Mouse (Mus musculus): ENCODE data around the gene Ddr2. TPM values are rescaled to one million over a fixed set of nuclear protein-coding genes. Genes with fewer than 3 reads are reported as not detected.
"Not testable (repeated sequence)": the region's sequence is repeated elsewhere in the genome, so short reads cannot be mapped to it uniquely, and the experiment has no call there.

The Ddr2 gene
- polyA plus RNA-seq, 1 experiment from 2014 or later: 87.3 TPM

GRCm38 (mm10) chr1:170142256-170142871 is 31.8 kb upstream of the Ddr2 start:
- no peak for ATAC-seq (ENCODE audit: insufficient number of reproducible peaks, low FRiP score, low TSS enrichment, low read depth)
- no peaks in the 10 kb centered on the region for H3K27me3 ChIP-seq
- 90% methylated on average over 8 of the region's 8 CpGs for WGBS
- no peak overlapping the region for H3K27ac ChIP-seq
- no peak overlapping the region for H3K9ac ChIP-seq
- no peaks in the 10 kb centered on the region for H3K9me3 ChIP-seq
- no peak overlapping the region for H3K4me3 ChIP-seq
- no peak overlapping the region for H3K4me2 ChIP-seq
- H3K4me1 ChIP-seq: no peaks in the 10 kb centered on the region
- peaks cover 40% of the 10 kb centered on the region for H3K36me3 ChIP-seq

- no peaks in the 10 kb centered on the region; the same call in 1 of the 2 replicates for H3K4me1 ChIP-seq
- H3K9ac ChIP-seq: no peak overlapping the region
- ATAC-seq (ENCODE audit: insufficient number of reproducible peaks, low FRiP score, low TSS enrichment, low read depth): no peak
- peaks cover 38% of the 10 kb centered on the region for H3K36me3 ChIP-seq
- no peak overlapping the region for H3K27ac ChIP-seq
- H3K9me3 ChIP-seq: no peaks in the 10 kb centered on the region
- no peak overlapping the region for H3K4me3 ChIP-seq
- H3K27me3 ChIP-seq: no peaks in the 10 kb centered on the region
- no peak overlapping the region for H3K4me2 ChIP-seq
- 97% methylated on average over 5 of the region's 5 CpGs for WGBS
These were observed 31.1 kb upstream of the Ddr2 start for GRCm38 (mm10) chr1:170141626-170142025.

- Histone ChIP-seq H3K9ac (no peak overlapping the region), H3K27me3 (no peaks in the 10 kb centered on the region), H3K36me3 (peaks cover 5% of the 10 kb centered on the region; the same call in 1 of the 2 replicates), H3K4me2 (no peak overlapping the region), H3K4me3 (no peak overlapping the region), H3K27ac (peak overlapping the region; percentile 35), H3K4me1 (no peaks in the 10 kb centered on the region; the same call in 1 of the 2 replicates), H3K9me3 (no peaks in the 10 kb centered on the region)
- peak; percentile 63; the same call in 1 of the 2 replicates for ATAC-seq (ENCODE audit: insufficient number of reproducible peaks, low FRiP score, low TSS enrichment, low read depth)
- WGBS: 6% methylated on average over 7 of the region's 7 CpGs
These were observed 25.9 kb upstream of the Ddr2 start for GRCm38 (mm10) chr1:170136351-170137009.

GRCm38 (mm10) chr1:170134264-170134663 is 23.7 kb upstream of the Ddr2 start:
- Histone ChIP-seq H3K36me3 (no peaks in the 10 kb centered on the region), H3K4me1 (no peaks in the 10 kb centered on the region; the same call in 1 of the 2 replicates), H3K27me3 (no peaks in the 10 kb centered on the region), H3K9me3 (no peaks in the 10 kb centered on the region), H3K4me3 (no peak overlapping the region), H3K27ac (no peak overlapping the region), H3K4me2 (no peak overlapping the region), H3K9ac (no peak overlapping the region)
- ATAC-seq (ENCODE audit: insufficient number of reproducible peaks, low FRiP score, low TSS enrichment, low read depth): no peak
- 83% methylated on average over 8 of the region's 8 CpGs for WGBS

GRCm38 (mm10) chr1:170130962-170131361 is 20.4 kb upstream of the Ddr2 start:
- H3K4me2 ChIP-seq: no peak overlapping the region
- H3K9me3 ChIP-seq: no peaks in the 10 kb centered on the region
- H3K27me3 ChIP-seq: no peaks in the 10 kb centered on the region
- no peak overlapping the region for H3K4me3 ChIP-seq
- no peaks in the 10 kb centered on the region for H3K36me3 ChIP-seq
- WGBS: 52% methylated on average over 3 of the region's 3 CpGs
- no peaks in the 10 kb centered on the region for H3K4me1 ChIP-seq
- H3K27ac ChIP-seq: no peak overlapping the region
- no peak overlapping the region for H3K9ac ChIP-seq
- ATAC-seq (ENCODE audit: insufficient number of reproducible peaks, low FRiP score, low TSS enrichment, low read depth): no peak

- H3K9ac ChIP-seq: no peak overlapping the region
- no peaks in the 10 kb centered on the region for H3K9me3 ChIP-seq
- H3K27ac ChIP-seq: no peak overlapping the region
- H3K4me1 ChIP-seq: no peaks in the 10 kb centered on the region
- H3K4me2 ChIP-seq: no peak overlapping the region
- H3K36me3 ChIP-seq: no peaks in the 10 kb centered on the region
- no peaks in the 10 kb centered on the region for H3K27me3 ChIP-seq
- H3K4me3 ChIP-seq: no peak overlapping the region
- ATAC-seq (ENCODE audit: insufficient number of reproducible peaks, low FRiP score, low TSS enrichment, low read depth): no peak
- WGBS: 79% methylated on average over 2 of the region's 2 CpGs
These were observed 14.1 kb upstream of the Ddr2 start for GRCm38 (mm10) chr1:170124644-170125043.

- Histone ChIP-seq H3K27ac (no peak overlapping the region), H3K4me2 (no peak overlapping the region), H3K27me3 (no peaks in the 10 kb centered on the region), H3K4me3 (no peak overlapping the region), H3K9me3 (no peaks in the 10 kb centered on the region), H3K4me1 (peaks cover 16% of the 10 kb centered on the region), H3K36me3 (no peaks in the 10 kb centered on the region), H3K9ac (no peak overlapping the region)
- no peak for ATAC-seq (ENCODE audit: insufficient number of reproducible peaks, low FRiP score, low TSS enrichment, low read depth)
- 72% methylated on average over 6 of the region's 6 CpGs for WGBS
These were observed 3.1 kb upstream of the Ddr2 start for GRCm38 (mm10) chr1:170113616-170114015.

- WGBS: 81% methylated on average over 10 of the region's 10 CpGs
- Histone ChIP-seq H3K9me3 (no peaks in the 10 kb centered on the region), H3K4me3 (no peak overlapping the region), H3K27ac (no peak overlapping the region), H3K36me3 (no peaks in the 10 kb centered on the region), H3K27me3 (no peaks in the 10 kb centered on the region), H3K4me1 (peaks cover 27% of the 10 kb centered on the region), H3K4me2 (no peak overlapping the region), H3K9ac (no peak overlapping the region)
- ATAC-seq (ENCODE audit: insufficient number of reproducible peaks, low FRiP score, low TSS enrichment, low read depth): no peak
These were observed 1.7 kb upstream of the Ddr2 start for GRCm38 (mm10) chr1:170112261-170112660.

- ATAC-seq (ENCODE audit: insufficient number of reproducible peaks, low FRiP score, low TSS enrichment, low read depth): no peak
- Histone ChIP-seq H3K27ac (peak overlapping the region; percentile 98), H3K36me3 (no peaks in the 10 kb centered on the region), H3K9ac (no peak overlapping the region), H3K4me3 (0 out of 2 replicates have a peak overlapping the region, but pooled peaks have one; percentile 50), H3K4me1 (peaks cover 28% of the 10 kb centered on the region), H3K27me3 (no peaks in the 10 kb centered on the region), H3K4me2 (peak overlapping the region; percentile 57), H3K9me3 (no peaks in the 10 kb centered on the region)
- 72% methylated on average over 16 of the region's 16 CpGs for WGBS
These were observed 1.2 kb upstream of the Ddr2 start for GRCm38 (mm10) chr1:170111651-170112226.

- peak; percentile 53; the same call in 1 of the 2 replicates for ATAC-seq (ENCODE audit: insufficient number of reproducible peaks, low FRiP score, low TSS enrichment, low read depth)
- no peaks in the 10 kb centered on the region for H3K36me3 ChIP-seq
- H3K4me3 ChIP-seq: peak overlapping the region; percentile 50
- H3K9me3 ChIP-seq: no peaks in the 10 kb centered on the region
- H3K4me1 ChIP-seq: peaks cover 31% of the 10 kb centered on the region
- H3K27me3 ChIP-seq: no peaks in the 10 kb centered on the region
- peak overlapping the region; percentile 98 for H3K27ac ChIP-seq
- 29% methylated on average over 19 of the region's 19 CpGs for WGBS
- H3K9ac ChIP-seq: peak overlapping the region; percentile 52
- peak overlapping the region; percentile 57 for H3K4me2 ChIP-seq
These were observed 616 bp downstream of the Ddr2 start for GRCm38 (mm10) chr1:170109776-170110515.

- not testable (repeated sequence) for H3K9ac ChIP-seq; H3K4me2 ChIP-seq; H3K27ac ChIP-seq; ATAC-seq (ENCODE audit: insufficient number of reproducible peaks, low FRiP score, low TSS enrichment, low read depth); H3K9me3 ChIP-seq; H3K4me3 ChIP-seq; H3K27me3 ChIP-seq; H3K36me3 ChIP-seq
- H3K4me1 ChIP-seq: peaks cover 10% of the 10 kb centered on the region
- 93% methylated on average over 6 of the region's 6 CpGs for WGBS
These were observed 7.7 kb downstream of the Ddr2 start for GRCm38 (mm10) chr1:170102814-170103213.

Measured in limb, embryonic 15.5 days (tissue).